Mouse (Mus musculus): ENCODE results near the gene Xpo6.

The Xpo6 gene

GRCm38 (mm10) chr7:126191471-126191870 is 8.8 kb downstream of the Xpo6 start:
- no peak for DNase-seq (ENCODE audit: low spot score)

GRCm38 (mm10) chr7:126189517-126189916 is 10.8 kb downstream of the Xpo6 start:
- DNase-seq (ENCODE audit: low spot score): no peak

- no peak for DNase-seq (ENCODE audit: low spot score)
Measured at GRCm38 (mm10) chr7:126185999-126186398, 14.3 kb downstream of the Xpo6 start.

GRCm38 (mm10) chr7:126183583-126183982 is 16.7 kb downstream of the Xpo6 start:
- DNase-seq (ENCODE audit: low spot score): no peak

- no peak for DNase-seq (ENCODE audit: low spot score)
Measured at GRCm38 (mm10) chr7:126181487-126181886, 18.8 kb downstream of the Xpo6 start.

GRCm38 (mm10) chr7:126180956-126181355 is 19.3 kb downstream of the Xpo6 start:
- DNase-seq (ENCODE audit: low spot score): no peak

GRCm38 (mm10) chr7:126178804-126179203 is 21.5 kb downstream of the Xpo6 start:
- no peak for DNase-seq (ENCODE audit: low spot score)

- DNase-seq (ENCODE audit: low spot score): no peak
Measured at GRCm38 (mm10) chr7:126175999-126176398, 24.3 kb downstream of the Xpo6 start.

GRCm38 (mm10) chr7:126175456-126175855 is 24.8 kb downstream of the Xpo6 start:
- DNase-seq (ENCODE audit: low spot score): peak; percentile 31

- DNase-seq (ENCODE audit: low spot score): no peak
Measured at GRCm38 (mm10) chr7:126174863-126175262, 25.4 kb downstream of the Xpo6 start.

- DNase-seq (ENCODE audit: low spot score): no peak
Measured at GRCm38 (mm10) chr7:126172001-126172400, 28.3 kb downstream of the Xpo6 start.

GRCm38 (mm10) chr7:126168584-126168983 is 31.7 kb downstream of the Xpo6 start:
- no peak for DNase-seq (ENCODE audit: low spot score)

- DNase-seq (ENCODE audit: low spot score): no peak
Measured at GRCm38 (mm10) chr7:126167426-126167825, 32.9 kb downstream of the Xpo6 start.

- DNase-seq (ENCODE audit: low spot score): no peak
Measured at GRCm38 (mm10) chr7:126166571-126166970, 33.7 kb downstream of the Xpo6 start.

GRCm38 (mm10) chr7:126158238-126158637 is 42.1 kb downstream of the Xpo6 start:
- DNase-seq (ENCODE audit: low spot score): no peak

- DNase-seq (ENCODE audit: low spot score): no peak
Measured at GRCm38 (mm10) chr7:126155746-126156145, 44.6 kb downstream of the Xpo6 start.

GRCm38 (mm10) chr7:126154731-126155130 is 45.6 kb downstream of the Xpo6 start:
- DNase-seq (ENCODE audit: low spot score): no peak

GRCm38 (mm10) chr7:126152324-126152723 is 48.0 kb downstream of the Xpo6 start:
- no peak for DNase-seq (ENCODE audit: low spot score)

GRCm38 (mm10) chr7:126146156-126146555 is 54.1 kb downstream of the Xpo6 start:
- DNase-seq (ENCODE audit: low spot score): no peak

GRCm38 (mm10) chr7:126144364-126144763 is 55.9 kb downstream of the Xpo6 start:
- no peak for DNase-seq (ENCODE audit: low spot score)

GRCm38 (mm10) chr7:126137850-126138249 is 62.5 kb downstream of the Xpo6 start:
- DNase-seq (ENCODE audit: low spot score): no peak

GRCm38 (mm10) chr7:126135391-126135790 is 64.9 kb downstream of the Xpo6 start:
- no peak for DNase-seq (ENCODE audit: low spot score)

GRCm38 (mm10) chr7:126134634-126135321 is 65.5 kb downstream of the Xpo6 start:
- no peak for DNase-seq (ENCODE audit: low spot score)

GRCm38 (mm10) chr7:126127673-126128072 is 72.6 kb downstream of the Xpo6 start:
- no peak for DNase-seq (ENCODE audit: low spot score)
